Mouse (Mus musculus): ENCODE measurements at regions not wholly inside any gene's neighbourhood (a gene's known extent, or its start where the extent isn't known, plus 50 kb on each side); places are given as distances from the start of the nearest gene placed in this dataset.

- DNase-seq (ENCODE audit: low spot score), result no peak
These were observed 394.7 kb downstream of the 4933405O20Rik start for GRCm38 (mm10) chr7:50993707-50994106.

DNA sequence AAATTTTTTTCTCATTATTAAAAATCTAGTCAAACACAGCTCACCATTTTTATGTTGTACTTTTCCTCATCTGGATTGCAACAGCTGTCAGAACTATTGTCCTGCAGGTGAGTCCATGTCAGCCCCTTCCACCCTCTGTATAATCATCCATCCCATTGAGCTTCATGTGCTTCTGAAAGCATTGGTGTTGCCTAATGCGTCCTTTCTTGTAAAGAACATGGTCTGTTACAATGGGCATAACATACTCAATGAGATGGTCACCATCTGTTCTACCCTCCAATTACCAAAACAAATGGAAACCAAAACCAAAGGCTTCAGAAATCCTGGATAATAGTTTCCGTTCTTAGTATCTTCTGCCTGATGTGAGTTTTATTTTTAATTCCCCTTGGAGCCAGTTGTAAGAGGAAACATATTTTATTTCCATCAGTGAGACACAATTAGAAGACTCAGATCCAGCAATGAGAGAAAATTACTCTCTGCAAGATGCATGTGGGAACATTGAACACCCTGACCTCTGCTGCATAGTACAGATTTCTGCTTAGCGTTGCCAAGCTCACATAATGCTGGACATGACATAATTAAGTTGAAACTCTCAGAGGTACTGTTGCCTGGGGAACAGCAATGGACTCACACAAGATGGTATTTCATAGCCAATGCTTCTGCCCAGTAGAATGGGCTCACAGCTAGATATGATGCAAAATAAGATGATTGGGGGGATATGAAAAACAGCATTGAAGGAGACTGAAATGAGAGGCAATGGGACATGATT, 443.1 kb downstream of the 4933405O20Rik start:
- DNase-seq (ENCODE audit: low spot score), result peak; percentile 2

DNA sequence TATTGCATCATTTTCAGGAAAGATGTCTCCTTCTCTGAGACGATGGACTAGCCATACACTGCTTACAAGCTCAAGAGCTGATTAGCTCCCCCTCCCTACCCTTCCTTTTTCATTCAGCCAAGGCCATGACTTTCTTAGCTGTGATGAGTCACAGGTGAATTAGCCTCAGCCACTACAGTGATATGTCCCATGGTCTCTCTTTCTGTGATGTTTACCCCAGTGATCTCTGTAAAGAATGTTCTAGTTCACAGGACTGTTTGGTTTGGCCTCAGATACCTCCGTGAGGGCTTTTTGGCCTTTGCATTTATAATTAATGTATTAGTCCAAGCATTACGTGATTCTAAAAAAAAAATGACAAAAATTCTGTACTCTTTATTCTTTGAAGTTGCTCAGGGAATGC, 452.5 kb downstream of the 4933405O20Rik start:
- no peak for DNase-seq (ENCODE audit: low spot score)

GRCm38 (mm10) chr7:51068376-51068775, 442.5 kb upstream of the Ano5 start:
- DNase-seq (ENCODE audit: low spot score), result no peak

- no peak for DNase-seq (ENCODE audit: low spot score)
These were observed 417.1 kb upstream of the Ano5 start for GRCm38 (mm10) chr7:51093774-51094173.

DNA sequence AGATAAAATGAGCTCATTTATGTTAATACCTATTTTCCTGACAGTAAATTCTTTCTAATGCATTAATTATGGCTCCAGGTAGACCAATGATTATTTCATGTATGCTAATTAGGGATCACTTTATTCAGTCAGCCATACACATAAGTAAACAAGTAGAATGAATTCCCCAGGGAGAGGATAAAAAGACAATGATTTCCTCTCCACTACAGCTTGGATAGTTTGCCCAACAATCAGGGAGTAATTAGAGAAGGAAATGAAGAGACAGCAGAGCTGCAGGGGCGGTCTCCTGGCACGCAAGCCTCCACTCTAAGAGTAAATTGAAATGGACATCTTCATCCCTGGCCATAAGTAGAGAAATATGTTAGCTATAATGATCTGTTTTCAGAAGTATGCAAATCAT, 409.7 kb upstream of the Ano5 start:
- DNase-seq (ENCODE audit: low spot score), result peak; percentile 55

- DNase-seq (ENCODE audit: low spot score), result no peak
These were observed 370.0 kb upstream of the Ano5 start for GRCm38 (mm10) chr7:51140796-51141195.

DNA sequence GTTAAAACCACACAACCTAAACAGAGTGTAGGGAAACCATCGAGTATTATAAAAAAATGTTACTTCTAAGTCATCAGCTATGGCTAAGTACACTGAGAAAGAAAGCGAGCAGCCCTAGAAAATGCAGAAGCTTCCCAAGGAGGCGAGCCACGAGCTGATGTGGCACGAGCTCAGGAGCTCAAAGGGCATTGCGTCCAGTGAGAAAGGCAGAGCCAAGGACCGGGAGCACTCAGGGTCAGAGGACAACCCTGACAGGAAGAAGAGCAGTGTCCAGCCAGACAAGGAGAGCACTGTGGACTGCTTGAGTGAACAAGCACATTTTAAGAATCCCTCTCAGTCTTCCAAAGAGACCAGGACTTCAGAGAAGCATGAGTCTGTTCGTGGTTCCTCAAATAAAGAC, 335.6 kb upstream of the Ano5 start:
- no peak for DNase-seq (ENCODE audit: low spot score)

DNA sequence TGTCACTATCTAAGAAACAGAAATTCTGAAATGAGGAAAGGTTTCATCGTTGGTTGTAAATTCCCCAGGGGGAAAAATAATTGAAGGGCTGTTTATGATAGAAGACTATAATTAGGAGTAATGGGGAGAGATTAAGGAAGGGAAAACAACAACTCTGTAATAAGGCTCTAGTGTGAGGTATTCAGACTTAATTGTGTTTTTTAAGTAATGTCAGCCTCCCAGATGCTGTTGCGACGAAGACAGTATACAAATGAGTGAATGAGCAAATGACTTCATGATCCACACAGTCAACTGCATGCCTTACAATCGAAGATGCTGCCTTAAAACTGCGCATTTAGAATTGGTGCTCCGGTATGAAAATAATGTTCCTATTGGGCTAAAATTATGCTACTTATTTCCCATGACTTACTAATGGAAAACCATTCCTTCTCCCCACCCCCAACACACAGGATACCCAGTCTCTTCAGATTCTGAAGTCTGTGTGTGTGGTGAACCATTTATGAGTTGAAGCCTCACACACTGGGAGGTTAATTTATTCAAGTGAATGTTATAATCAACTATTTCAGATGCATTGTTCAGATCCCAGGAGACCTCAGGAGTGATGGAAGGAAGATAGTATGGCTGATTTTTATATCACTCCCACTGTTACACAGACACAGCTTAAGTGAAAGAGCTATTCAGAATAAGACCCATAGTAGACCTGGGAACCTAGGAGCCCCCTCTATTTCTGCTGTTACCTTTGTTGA, 295.2 kb upstream of the Ano5 start:
- DNase-seq (ENCODE audit: low spot score), result no peak

- DNase-seq (ENCODE audit: low spot score), result no peak
These were observed 294.6 kb upstream of the Ano5 start for GRCm38 (mm10) chr7:51216233-51216605.

DNA sequence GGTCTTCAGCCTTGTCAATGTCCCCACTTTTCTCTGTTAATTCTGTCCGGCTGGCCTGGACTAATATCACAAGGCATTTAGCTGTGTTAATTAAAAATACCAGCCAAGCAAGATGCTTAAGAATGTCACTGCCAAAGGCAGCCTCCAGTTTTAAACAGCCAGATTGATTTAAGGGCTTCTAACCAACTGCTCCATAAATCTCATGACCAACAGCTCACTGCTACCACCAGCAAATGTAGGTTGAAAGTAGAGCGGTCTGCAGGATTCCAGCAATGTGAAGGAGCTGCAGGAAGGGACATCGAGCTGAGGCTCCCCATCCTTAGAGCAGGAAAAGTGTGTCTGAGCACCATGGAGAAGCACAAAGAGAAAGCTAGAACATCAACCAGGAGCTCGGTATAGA, 289.5 kb upstream of the Ano5 start:
- no peak for DNase-seq (ENCODE audit: low spot score)

DNA sequence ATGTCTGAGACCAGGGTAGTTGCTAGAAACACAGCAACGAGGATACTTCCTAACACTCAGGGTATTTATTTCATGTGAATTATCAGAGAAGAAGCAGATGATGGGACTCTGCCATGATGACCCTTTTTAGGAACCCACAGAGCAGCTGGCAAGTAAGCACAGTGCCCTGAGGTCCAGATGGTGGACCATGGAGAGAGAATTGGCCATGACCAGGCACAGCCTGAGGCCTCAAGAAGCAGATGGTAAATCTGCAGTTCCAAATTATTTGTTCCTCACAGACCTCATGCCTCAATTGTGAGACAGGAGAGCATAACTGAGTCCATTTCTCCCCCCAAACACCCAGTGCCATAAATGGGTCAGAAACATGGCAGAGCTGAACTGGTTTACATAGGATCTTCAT, 289.0 kb upstream of the Ano5 start:
- no peak for DNase-seq (ENCODE audit: low spot score)

- DNase-seq (ENCODE audit: low spot score), result no peak
These were observed 283.7 kb upstream of the Ano5 start for GRCm38 (mm10) chr7:51227136-51227535.

DNA sequence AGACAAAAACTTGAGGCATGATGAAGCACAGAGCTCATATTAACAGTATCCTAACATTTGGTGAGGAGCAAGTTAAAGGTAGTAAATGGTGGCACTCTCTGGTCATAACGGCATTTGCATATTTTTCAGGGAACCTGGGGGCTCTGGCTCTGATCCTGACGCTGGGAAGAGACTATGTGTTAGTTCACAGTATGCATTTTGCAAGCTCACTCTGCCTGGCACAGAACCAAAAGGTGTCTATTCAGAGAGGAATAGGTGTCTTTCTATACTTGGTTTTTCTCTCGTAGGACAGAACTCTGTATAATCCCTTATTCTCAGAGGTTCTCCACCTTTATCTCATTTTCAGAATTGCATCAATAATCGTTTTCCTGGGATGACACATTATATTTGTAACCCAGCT, 276.2 kb upstream of the Ano5 start:
- no peak for DNase-seq (ENCODE audit: low spot score)

DNA sequence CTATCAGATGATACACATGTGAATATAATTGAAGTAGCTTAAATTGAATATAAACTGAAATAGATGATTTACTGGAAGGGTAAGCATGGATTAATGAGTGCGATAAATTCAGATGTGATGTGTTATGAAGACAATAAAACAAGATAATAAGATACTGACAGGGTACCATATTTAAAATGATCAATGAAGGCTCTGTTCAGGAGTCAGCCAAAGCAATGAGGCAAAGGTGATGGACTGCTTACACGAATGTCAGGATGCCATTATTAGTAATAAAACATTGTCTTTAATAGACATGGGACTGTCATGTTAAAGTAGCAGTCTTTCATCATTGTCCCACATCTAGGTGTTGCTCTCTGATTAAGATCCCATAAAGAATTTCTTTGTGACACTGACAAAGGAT, 263.1 kb upstream of the Ano5 start:
- DNase-seq (ENCODE audit: low spot score), result no peak

DNA sequence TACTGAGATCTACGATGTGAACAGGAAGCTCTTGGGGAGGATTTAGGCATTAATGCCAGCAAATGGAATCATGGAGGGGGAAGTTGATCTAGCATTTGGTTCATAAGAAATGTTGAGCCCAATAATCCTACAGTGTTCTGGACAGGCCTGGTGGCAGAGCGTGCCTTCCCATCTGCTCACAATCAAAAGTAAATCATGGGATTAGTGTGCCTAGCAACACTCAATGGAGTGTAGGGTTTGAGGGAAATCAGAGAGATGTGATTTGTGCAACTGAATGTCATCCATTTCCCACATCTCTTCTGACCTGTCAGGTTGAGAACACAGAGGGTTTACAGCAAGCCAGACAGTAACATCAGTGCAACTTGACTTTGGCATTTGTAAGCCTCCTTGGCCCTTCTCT, 256.4 kb upstream of the Ano5 start:
- DNase-seq (ENCODE audit: low spot score), result no peak

DNA sequence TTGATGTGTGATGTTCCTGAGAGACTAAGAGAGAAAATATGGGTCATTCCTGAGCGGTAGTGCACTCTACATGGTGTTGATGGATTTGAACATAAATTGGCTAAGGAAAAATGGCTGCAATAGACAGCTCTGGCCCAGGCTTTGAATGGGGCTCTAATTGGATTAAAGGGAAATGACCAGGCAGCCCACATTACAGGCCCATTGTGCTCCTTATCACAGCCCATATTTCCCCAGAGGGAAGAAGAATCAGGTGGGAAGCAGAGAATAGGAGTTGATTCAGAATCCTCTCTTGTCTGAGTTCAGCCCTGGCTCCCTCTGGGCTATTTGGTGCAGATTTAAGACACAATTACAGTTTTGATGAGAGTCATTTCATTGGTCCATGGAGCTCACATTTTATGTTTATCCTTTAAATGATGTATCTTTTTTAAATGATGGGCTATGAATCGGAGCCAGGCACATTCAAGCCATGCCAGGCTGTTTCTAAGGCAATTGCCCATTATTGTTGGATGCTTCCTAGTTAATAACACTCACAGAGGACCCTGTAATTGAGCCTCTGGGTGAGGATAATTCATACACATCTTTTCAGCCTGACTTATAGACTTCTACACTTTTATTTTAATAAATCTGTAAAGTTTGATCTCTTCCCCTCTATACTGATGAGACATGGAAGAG, 251.5 kb upstream of the Ano5 start:
- peak; percentile 59 for DNase-seq (ENCODE audit: low spot score)

DNA sequence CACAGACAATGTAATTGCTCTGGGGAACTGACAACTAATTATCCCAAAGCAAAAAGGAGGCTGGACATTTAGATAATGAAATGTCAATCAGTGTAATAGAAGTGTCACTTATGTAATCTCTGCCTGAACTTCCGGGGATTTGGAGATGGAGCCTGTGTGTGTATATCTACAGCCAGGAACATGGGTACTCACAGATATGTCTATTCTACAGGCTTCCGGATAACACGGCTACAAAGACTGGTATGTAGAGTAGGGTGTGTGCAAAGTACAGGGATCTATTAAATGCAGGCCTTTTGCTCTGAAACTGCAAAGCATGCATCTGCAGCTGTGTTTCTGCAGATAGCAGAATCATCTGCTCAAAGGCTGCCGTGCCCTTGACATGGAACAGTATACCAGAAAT, 246.7 kb upstream of the Ano5 start:
- DNase-seq (ENCODE audit: low spot score), result no peak

DNA sequence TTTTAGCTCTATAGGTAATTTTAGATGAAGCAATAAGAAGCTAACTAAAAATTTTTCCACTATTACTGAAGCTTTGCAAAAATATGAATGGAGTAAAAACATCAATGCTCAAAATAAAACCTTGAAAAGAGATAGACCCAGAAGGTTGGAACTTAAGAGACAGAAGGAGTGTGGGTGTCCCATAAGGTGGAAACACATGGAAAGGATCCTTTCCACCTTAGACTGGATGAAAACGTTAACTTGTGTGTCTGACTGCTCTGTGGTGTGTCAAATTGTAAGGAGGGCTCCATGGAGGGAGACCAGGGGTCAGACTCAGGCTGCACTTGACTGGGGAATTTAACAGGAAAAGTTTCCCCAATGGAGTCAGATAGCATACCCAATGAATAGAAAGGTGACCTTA, 244.9 kb upstream of the Ano5 start:
- no peak for DNase-seq (ENCODE audit: low spot score)

DNA sequence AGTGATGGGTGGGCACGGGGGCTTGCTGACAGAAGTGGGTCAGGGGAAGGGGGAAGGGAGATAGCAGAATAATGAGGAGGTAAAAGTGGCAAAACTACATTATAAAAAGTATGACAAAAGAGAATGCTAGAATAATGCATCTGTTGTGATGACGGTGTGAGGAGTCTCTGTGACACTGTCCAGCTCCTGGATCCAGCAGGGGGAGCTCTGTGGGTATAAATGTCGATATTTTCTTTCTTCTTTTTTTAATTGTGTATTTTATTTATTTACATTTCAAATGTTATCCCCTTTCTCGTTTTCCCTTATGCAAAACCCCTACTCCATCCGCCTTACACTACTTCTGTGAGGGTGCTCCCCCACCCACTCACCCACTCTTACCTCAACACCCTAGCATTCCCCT, 243.9 kb upstream of the Ano5 start:
- DNase-seq (ENCODE audit: low spot score), result no peak

- DNase-seq (ENCODE audit: low spot score), result no peak
These were observed 242.1 kb upstream of the Ano5 start for GRCm38 (mm10) chr7:51268743-51269142.

DNA sequence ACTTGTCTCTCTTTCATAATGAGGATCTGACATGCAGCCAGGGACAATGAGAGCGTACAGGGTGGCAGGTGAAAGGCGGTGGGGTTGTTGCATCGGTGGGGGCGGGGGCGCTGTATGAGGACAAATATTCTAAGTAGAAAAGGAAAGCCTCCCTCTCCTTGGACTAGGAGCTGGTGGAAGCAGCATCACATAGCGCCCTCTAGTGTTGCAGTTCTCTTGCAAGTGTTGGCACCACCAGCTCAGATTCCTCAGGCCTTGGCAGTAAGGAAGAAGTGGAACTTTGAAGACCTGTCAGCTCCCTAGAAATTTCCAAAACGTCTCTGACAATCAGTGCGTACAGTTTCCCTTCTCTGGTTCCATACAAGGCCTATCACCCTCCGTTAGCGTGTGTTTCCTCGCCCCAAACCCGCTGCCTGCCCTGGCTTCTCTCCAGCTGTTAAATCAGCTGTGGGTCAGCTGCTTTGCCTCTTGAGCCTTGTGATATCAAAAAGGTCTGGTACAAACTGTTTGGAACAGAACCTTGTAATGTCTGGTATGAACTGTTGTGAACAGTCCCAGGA, 240.2 kb upstream of the Ano5 start:
- DNase-seq (ENCODE audit: low spot score), result peak; percentile 80

GRCm38 (mm10) chr7:51281470-51281869, 229.4 kb upstream of the Ano5 start:
- DNase-seq (ENCODE audit: low spot score), result no peak

Measured in retina, embryonic 14.5 days (tissue).